Mouse (Mus musculus): Measurements from ENCODE around the gene Bok. TPM values are rescaled to one million over a fixed set of nuclear protein-coding genes. Genes with fewer than 3 reads are reported as not detected.

Bok gene
- polyA plus RNA-seq, 1 experiment, result 3.1 TPM

DNA sequence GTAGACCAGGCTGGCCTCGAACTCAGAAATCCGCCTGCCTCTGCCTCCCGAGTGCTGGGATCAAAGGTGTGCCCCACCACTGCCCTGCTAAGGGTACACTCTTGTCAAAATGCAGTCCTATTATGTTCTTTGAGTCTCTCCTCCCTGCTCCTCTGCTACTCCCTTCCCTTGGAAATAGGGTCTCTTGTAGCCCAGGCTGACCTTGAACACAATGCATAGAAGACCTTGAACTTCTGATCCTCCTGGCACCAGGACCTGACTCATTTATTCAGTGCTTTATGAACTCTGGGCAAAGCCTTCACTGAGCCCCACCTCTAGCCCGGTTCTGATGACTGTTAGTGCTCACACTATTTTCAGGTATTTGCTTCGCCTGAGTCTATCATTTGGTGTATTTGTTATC, 52.3 kb downstream of the Bok start:
- Histone ChIP-seq H3K27ac (ENCODE audit: control insufficient read depth, insufficient read depth, low read depth, low read length, poor library complexity) (no peak overlapping the region), H3K4me3 (replicated peaks; ENCODE audit: control insufficient read depth, low read depth, low read length) (no peak overlapping the region), H3K4me1 (ENCODE audit: control insufficient read depth, insufficient read depth, low read length) (no peaks in the 10 kb centered on the region; the same call in 1 of the 2 replicates)
- TF ChIP-seq CTCF (IDR thresholded peaks at IDR 0.05; ENCODE audit: control insufficient read depth, insufficient read depth, low read length) (no peak), POLR2A (IDR thresholded peaks at IDR 0.05; ENCODE audit: borderline replicate concordance, control insufficient read depth, low read depth, low read length) (no peak)
- 89% methylated on average over 5 of the region's 5 CpGs for WGBS

GRCm38 (mm10) chr1:93740671-93741070, 55.2 kb downstream of the Bok start:
- Histone ChIP-seq H3K4me1 (ENCODE audit: control insufficient read depth, insufficient read depth, low read length) (no peaks in the 10 kb centered on the region; the same call in 1 of the 2 replicates), H3K27ac (ENCODE audit: control insufficient read depth, insufficient read depth, low read depth, low read length, poor library complexity) (no peak overlapping the region), H3K4me3 (replicated peaks; ENCODE audit: control insufficient read depth, low read depth, low read length) (no peak overlapping the region)
- TF ChIP-seq CTCF (IDR thresholded peaks at IDR 0.05; ENCODE audit: control insufficient read depth, insufficient read depth, low read length) (no peak), POLR2A (IDR thresholded peaks at IDR 0.05; ENCODE audit: borderline replicate concordance, control insufficient read depth, low read depth, low read length) (no peak)
- WGBS, result 90% methylated on average over 2 of the region's 2 CpGs

GRCm38 (mm10) chr1:93741987-93742386, 56.5 kb downstream of the Bok start:
- Histone ChIP-seq H3K27ac (ENCODE audit: control insufficient read depth, insufficient read depth, low read depth, low read length, poor library complexity) (no peak overlapping the region), H3K4me3 (replicated peaks; ENCODE audit: control insufficient read depth, low read depth, low read length) (no peak overlapping the region), H3K4me1 (ENCODE audit: control insufficient read depth, insufficient read depth, low read length) (no peaks in the 10 kb centered on the region; the same call in 1 of the 2 replicates)
- TF ChIP-seq CTCF (IDR thresholded peaks at IDR 0.05; ENCODE audit: control insufficient read depth, insufficient read depth, low read length) (no peak), POLR2A (IDR thresholded peaks at IDR 0.05; ENCODE audit: borderline replicate concordance, control insufficient read depth, low read depth, low read length) (no peak)
- 72% methylated on average over 4 of the region's 4 CpGs for WGBS

GRCm38 (mm10) chr1:93742910-93743309, 57.5 kb downstream of the Bok start:
- H3K4me1 ChIP-seq (ENCODE audit: control insufficient read depth, insufficient read depth, low read length), result peaks cover 1% of the 10 kb centered on the region
- H3K4me3 ChIP-seq (replicated peaks; ENCODE audit: control insufficient read depth, low read depth, low read length), result no peak overlapping the region
- TF ChIP-seq CTCF (IDR thresholded peaks at IDR 0.05; ENCODE audit: control insufficient read depth, insufficient read depth, low read length), result no peak
- TF ChIP-seq POLR2A (IDR thresholded peaks at IDR 0.05; ENCODE audit: borderline replicate concordance, control insufficient read depth, low read depth, low read length), result no peak
- H3K27ac ChIP-seq (ENCODE audit: control insufficient read depth, insufficient read depth, low read depth, low read length, poor library complexity), result no peak overlapping the region

Other genes with a start within 250 kb of the Bok start
- 26.1 and 43.9 TPM in 2 replicates for gene Hdlbp, start 206.8 kb upstream of the Bok start, polyA plus RNA-seq (2011; ENCODE audit: insufficient read depth, insufficient read length, low replicate concordance, missing spikeins)
- 0.65 and 0.82 TPM in 2 replicates for gene Farp2, start 173.6 kb upstream of the Bok start, polyA plus RNA-seq (2011; ENCODE audit: insufficient read depth, insufficient read length, low replicate concordance, missing spikeins)
- 40.0 and 71.0 TPM in 2 replicates for gene Stk25, start 27.0 kb upstream of the Bok start, polyA plus RNA-seq (2011; ENCODE audit: insufficient read depth, insufficient read length, low replicate concordance, missing spikeins)
- 42.7 and 56.8 TPM in 2 replicates for gene Atg4b, start 65.8 kb downstream of the Bok start, polyA plus RNA-seq (2011; ENCODE audit: insufficient read depth, insufficient read length, low replicate concordance, missing spikeins)
- 4.2 and 13.0 TPM in 2 replicates for gene Thap4, start 69.2 kb downstream of the Bok start, polyA plus RNA-seq (2011; ENCODE audit: insufficient read depth, insufficient read length, low replicate concordance, missing spikeins)
- 122 and 128 TPM in 2 replicates for gene Dtymk, start 116.3 kb downstream of the Bok start, polyA plus RNA-seq (2011; ENCODE audit: insufficient read depth, insufficient read length, low replicate concordance, missing spikeins)
- gene Ing5, start 118.3 kb downstream of the Bok start, polyA plus RNA-seq (2011; ENCODE audit: insufficient read depth, insufficient read length, low replicate concordance, missing spikeins), result 12.0 and 17.7 TPM in 2 replicates
- gene D2hgdh, start 139.2 kb downstream of the Bok start, polyA plus RNA-seq (2011; ENCODE audit: insufficient read depth, insufficient read length, low replicate concordance, missing spikeins), result 8.8 and 23.7 TPM in 2 replicates
- gene Gal3st2, start 175.6 kb downstream of the Bok start, polyA plus RNA-seq (2011; ENCODE audit: insufficient read depth, insufficient read length, low replicate concordance, missing spikeins), result not detected in 2 replicates
- not detected in 2 replicates for gene Gal3st2b, start 232.7 kb downstream of the Bok start, polyA plus RNA-seq (2011; ENCODE audit: insufficient read depth, insufficient read length, low replicate concordance, missing spikeins)

Data from bone marrow, adult 2 months (tissue).